Mouse (Mus musculus): ENCODE results near the gene Tspan14.

The Tspan14 gene

DNA sequence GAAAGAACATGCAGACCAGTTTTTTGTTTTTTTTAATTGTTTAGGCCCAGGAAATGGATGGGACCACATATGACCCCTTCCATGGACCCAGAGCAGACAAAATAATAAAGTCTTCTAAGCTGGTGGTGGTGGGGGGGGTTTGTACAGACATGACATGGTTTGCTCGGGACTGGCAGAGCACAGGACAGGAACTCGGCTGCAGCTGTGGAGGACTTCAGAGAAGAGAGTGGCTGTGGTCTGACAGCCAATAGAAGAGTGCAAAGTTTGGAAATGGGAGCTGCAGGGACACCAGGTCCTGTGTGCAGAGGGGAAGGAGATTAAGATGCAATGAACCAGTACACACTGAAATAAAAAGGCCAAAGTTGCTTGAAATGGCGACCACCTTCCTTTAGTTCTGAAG, 7.0 kb downstream of the Tspan14 start:
- TF ChIP-seq CTCF (conservative IDR thresholded peaks at IDR 0.05; ENCODE audit: low read length): no peak
- no peak for TF ChIP-seq NANOG (IDR thresholded peaks at IDR 0.05; ENCODE audit: borderline replicate concordance, low read length)
- TF ChIP-seq POU5F1 (IDR thresholded peaks at IDR 0.05; ENCODE audit: borderline replicate concordance, low read length): no peak
- Histone ChIP-seq H3K9me3 (ENCODE audit: low read length) (no peaks in the 10 kb centered on the region), H3K27me3 (ENCODE audit: insufficient read depth, low read length) (no peaks in the 10 kb centered on the region), H3K36me3 (ENCODE audit: insufficient read depth, low read length) (no peaks in the 10 kb centered on the region), H3K4me3 (replicated peaks; ENCODE audit: low read length) (peak overlapping the region; percentile 73), H3K4me1 (replicated peaks; ENCODE audit: low read depth, low read length) (peaks cover 89% of the 10 kb centered on the region)

DNA sequence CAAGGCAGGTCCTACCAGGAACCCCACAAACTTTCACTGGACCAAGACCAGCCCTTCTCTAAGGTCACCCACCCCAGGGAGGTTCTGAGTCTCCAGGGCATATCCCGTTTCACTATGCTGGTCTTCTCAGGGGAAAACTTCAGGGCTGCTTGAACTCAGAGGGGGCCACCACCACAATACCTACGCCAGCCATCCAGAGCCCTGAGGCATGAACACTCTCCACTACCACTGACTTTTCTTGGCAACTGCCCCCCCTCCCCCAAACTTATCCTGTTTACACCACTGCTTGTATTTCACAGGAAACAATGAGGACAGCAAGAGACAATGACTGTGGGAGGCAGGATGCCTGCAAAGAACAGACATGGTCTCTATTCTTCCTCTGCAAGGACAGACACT, 7.6 kb downstream of the Tspan14 start:
- Histone ChIP-seq H3K4me1 (replicated peaks; ENCODE audit: low read depth, low read length) (peaks cover 89% of the 10 kb centered on the region), H3K9me3 (ENCODE audit: low read length) (no peaks in the 10 kb centered on the region), H3K27me3 (ENCODE audit: insufficient read depth, low read length) (no peaks in the 10 kb centered on the region), H3K4me3 (replicated peaks; ENCODE audit: low read length) (peak overlapping the region; percentile 73), H3K36me3 (ENCODE audit: insufficient read depth, low read length) (no peaks in the 10 kb centered on the region)
- no peak for TF ChIP-seq NANOG (IDR thresholded peaks at IDR 0.05; ENCODE audit: borderline replicate concordance, low read length)
- no peak for TF ChIP-seq CTCF (conservative IDR thresholded peaks at IDR 0.05; ENCODE audit: low read length)
- no peak for TF ChIP-seq POU5F1 (IDR thresholded peaks at IDR 0.05; ENCODE audit: borderline replicate concordance, low read length)

DNA sequence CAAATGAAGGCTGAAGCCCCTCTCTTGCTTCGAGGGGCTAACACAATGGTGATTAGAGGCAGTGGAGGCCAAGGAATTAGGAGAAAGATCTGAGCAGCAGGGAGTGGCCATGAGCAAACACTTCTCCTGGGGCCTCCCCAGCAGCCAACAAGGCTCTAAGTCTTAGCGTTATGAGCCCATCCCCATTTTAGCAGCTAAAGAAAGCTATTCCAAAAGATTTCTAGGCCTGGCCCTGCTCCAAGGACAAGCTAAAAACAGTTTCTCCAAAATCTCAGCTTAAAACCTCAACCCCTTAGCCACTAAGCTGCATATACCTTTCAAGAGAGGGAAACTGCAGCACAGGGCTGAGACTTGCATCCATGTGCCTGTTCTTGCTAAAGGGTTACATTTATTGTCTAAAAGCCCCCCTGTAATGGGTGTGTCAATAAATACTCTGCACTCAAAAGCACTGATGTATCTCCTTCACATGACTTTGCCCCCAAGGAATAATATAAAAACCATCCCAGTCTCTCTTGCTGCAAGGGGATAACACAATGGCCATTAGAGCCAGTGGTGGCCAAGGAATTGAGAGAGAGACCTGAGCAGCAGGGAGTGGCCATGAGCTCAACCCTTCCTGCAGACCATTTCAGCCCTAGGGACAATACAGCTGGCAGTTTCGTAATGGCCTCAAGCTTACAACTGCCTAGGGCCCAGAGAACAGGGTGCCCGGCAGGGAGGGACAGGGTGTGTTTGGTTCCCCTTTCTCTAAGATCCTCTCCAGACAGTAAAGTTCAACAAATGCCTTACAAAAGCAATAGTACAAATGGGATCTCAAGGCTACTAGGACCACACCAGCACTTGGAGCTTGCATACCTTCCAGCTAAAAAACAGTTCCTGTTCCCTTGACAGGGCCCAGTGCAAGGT, 8.3 kb downstream of the Tspan14 start:
- no peaks in the 10 kb centered on the region for H3K36me3 ChIP-seq (ENCODE audit: insufficient read depth, low read length)
- TF ChIP-seq NANOG (IDR thresholded peaks at IDR 0.05; ENCODE audit: borderline replicate concordance, low read length) (no peak), CTCF (conservative IDR thresholded peaks at IDR 0.05; ENCODE audit: low read length) (no peak), POU5F1 (IDR thresholded peaks at IDR 0.05; ENCODE audit: borderline replicate concordance, low read length) (no peak)
- no peaks in the 10 kb centered on the region for H3K27me3 ChIP-seq (ENCODE audit: insufficient read depth, low read length)
- H3K9me3 ChIP-seq (ENCODE audit: low read length): no peaks in the 10 kb centered on the region
- H3K4me3 ChIP-seq (replicated peaks; ENCODE audit: low read length): peak overlapping the region; percentile 73
- peaks cover 89% of the 10 kb centered on the region for H3K4me1 ChIP-seq (replicated peaks; ENCODE audit: low read depth, low read length)

DNA sequence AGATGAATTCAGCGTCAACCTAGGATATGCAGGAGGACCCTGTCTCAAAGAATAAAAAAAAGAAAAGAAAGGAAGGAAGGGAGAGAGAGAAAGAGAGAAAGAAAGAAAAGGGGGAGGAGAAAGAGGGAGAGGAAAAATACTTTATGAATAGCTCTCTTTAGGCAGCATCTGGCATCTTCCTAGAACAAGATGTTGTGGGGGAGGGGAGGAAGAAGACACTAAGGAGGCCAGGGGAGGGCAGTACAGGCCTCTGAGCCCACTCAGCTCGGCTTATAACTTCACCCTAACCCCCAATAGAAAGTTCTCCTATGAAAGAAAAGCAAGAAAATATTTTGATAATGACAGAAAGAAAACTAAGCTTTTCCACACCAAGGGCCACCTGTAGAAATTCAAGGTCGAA, 9.0 kb downstream of the Tspan14 start:
- H3K4me3 ChIP-seq (replicated peaks; ENCODE audit: low read length): peak overlapping the region; percentile 73
- H3K36me3 ChIP-seq (ENCODE audit: insufficient read depth, low read length): no peaks in the 10 kb centered on the region
- no peaks in the 10 kb centered on the region for H3K27me3 ChIP-seq (ENCODE audit: insufficient read depth, low read length)
- TF ChIP-seq POU5F1 (IDR thresholded peaks at IDR 0.05; ENCODE audit: borderline replicate concordance, low read length) (no peak), CTCF (conservative IDR thresholded peaks at IDR 0.05; ENCODE audit: low read length) (no peak)
- H3K4me1 ChIP-seq (replicated peaks; ENCODE audit: low read depth, low read length): peaks cover 89% of the 10 kb centered on the region
- no peaks in the 10 kb centered on the region for H3K9me3 ChIP-seq (ENCODE audit: low read length)

- H3K4me1 ChIP-seq (replicated peaks; ENCODE audit: low read depth, low read length): peaks cover 89% of the 10 kb centered on the region
- H3K4me3 ChIP-seq (replicated peaks; ENCODE audit: low read length): peak overlapping the region; percentile 73
- TF ChIP-seq NANOG (IDR thresholded peaks at IDR 0.05; ENCODE audit: borderline replicate concordance, low read length): no peak
- no peak for TF ChIP-seq POU5F1 (IDR thresholded peaks at IDR 0.05; ENCODE audit: borderline replicate concordance, low read length)
- no peak for TF ChIP-seq CTCF (conservative IDR thresholded peaks at IDR 0.05; ENCODE audit: low read length)
- H3K9me3 ChIP-seq (ENCODE audit: low read length): no peaks in the 10 kb centered on the region
- no peaks in the 10 kb centered on the region for H3K27me3 ChIP-seq (ENCODE audit: insufficient read depth, low read length)
- no peaks in the 10 kb centered on the region for H3K36me3 ChIP-seq (ENCODE audit: insufficient read depth, low read length)
These were observed 10.1 kb downstream of the Tspan14 start for GRCm38 (mm10) chr14:40956252-40957146.

DNA sequence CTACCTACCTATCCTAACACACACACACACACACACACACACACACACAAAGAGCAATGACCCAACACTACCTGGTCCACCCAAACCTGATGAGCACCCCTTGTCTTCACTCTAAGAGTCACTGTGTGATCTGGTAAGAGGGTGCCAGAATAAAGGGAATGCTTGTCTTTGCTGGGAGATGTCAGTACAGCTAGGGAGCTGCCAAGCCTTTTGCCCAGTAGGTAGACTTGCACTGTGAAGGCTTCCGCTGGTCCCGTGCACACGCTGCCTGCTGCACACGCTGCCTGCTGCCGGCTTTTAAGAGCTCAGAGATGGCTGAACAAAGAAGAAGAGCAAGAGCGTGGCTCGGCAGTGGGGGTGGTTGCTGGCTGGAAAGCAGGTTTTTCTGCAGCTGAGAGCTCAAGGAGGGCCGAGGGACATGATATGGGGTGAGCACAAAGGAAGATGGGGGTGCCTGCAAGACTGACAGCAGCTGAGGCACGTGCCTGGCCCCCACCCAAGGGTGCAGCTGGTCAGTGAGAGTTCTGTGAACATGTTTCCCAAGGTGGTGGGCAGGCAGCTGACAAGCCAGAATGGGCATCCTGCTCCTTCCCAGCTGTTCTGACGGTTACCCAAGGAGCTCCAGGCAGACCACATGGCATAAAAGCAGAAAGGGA, 10.9 kb downstream of the Tspan14 start:
- Histone ChIP-seq H3K4me1 (replicated peaks; ENCODE audit: low read depth, low read length) (peaks cover 97% of the 10 kb centered on the region), H3K36me3 (ENCODE audit: insufficient read depth, low read length) (no peaks in the 10 kb centered on the region), H3K4me3 (replicated peaks; ENCODE audit: low read length) (peak overlapping the region; percentile 73), H3K27me3 (ENCODE audit: insufficient read depth, low read length) (no peaks in the 10 kb centered on the region), H3K9me3 (ENCODE audit: low read length) (no peaks in the 10 kb centered on the region)
- TF ChIP-seq CTCF (conservative IDR thresholded peaks at IDR 0.05; ENCODE audit: low read length) (no peak), POU5F1 (IDR thresholded peaks at IDR 0.05; ENCODE audit: borderline replicate concordance, low read length) (no peak), NANOG (IDR thresholded peaks at IDR 0.05; ENCODE audit: borderline replicate concordance, low read length) (no peak)

DNA sequence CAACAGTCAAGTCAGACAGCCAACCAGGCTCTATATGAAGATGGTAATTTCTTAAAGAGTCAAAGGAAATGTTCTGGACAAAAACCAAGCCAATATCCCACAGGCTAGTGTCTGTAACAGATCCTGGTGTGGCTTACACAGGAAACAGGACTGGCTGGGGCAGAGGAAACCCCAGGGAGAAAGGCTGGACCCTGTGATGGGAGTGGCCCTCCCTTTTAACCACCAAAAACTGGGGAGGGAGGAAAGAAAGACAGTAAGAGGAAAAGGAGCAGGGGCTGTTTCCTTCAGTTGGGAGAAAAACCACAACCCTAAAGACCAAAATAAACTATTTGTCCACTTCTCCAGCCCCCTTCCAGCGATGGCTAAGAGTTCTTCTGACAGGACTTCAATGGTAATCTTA, 11.5 kb downstream of the Tspan14 start:
- Histone ChIP-seq H3K9me3 (ENCODE audit: low read length) (no peaks in the 10 kb centered on the region), H3K27me3 (ENCODE audit: insufficient read depth, low read length) (no peaks in the 10 kb centered on the region), H3K36me3 (ENCODE audit: insufficient read depth, low read length) (no peaks in the 10 kb centered on the region), H3K4me1 (replicated peaks; ENCODE audit: low read depth, low read length) (peaks cover 98% of the 10 kb centered on the region), H3K4me3 (replicated peaks; ENCODE audit: low read length) (peak overlapping the region; percentile 73)
- TF ChIP-seq POU5F1 (IDR thresholded peaks at IDR 0.05; ENCODE audit: borderline replicate concordance, low read length) (no peak), CTCF (conservative IDR thresholded peaks at IDR 0.05; ENCODE audit: low read length) (no peak), NANOG (IDR thresholded peaks at IDR 0.05; ENCODE audit: borderline replicate concordance, low read length) (no peak)

DNA sequence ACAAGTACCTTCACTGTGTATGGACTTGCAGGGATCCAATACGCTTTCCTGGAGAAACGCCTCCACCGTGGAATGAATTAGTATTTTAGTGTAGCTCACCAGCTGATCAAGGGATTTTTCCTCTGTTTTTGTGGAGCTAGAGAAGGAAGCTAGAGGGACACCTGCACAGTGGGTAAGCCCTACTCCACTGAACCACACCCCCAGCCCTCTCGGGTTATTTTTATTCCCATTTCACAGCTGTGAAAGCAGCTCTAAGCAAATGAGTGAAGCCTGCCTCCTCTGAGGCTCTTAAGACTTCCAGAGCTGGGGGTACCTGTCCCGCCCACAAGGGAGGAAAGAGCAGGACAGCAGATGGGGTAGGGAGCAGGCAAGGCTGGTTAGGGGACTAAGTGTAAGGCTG, 13.2 kb downstream of the Tspan14 start:
- H3K27me3 ChIP-seq (ENCODE audit: insufficient read depth, low read length): no peaks in the 10 kb centered on the region
- TF ChIP-seq CTCF (conservative IDR thresholded peaks at IDR 0.05; ENCODE audit: low read length): no peak
- no peak for TF ChIP-seq NANOG (IDR thresholded peaks at IDR 0.05; ENCODE audit: borderline replicate concordance, low read length)
- no peak for TF ChIP-seq POU5F1 (IDR thresholded peaks at IDR 0.05; ENCODE audit: borderline replicate concordance, low read length)
- H3K9me3 ChIP-seq (ENCODE audit: low read length): no peaks in the 10 kb centered on the region
- peaks cover 7% of the 10 kb centered on the region for H3K36me3 ChIP-seq (ENCODE audit: insufficient read depth, low read length)
- H3K4me1 ChIP-seq (replicated peaks; ENCODE audit: low read depth, low read length): peaks cover 98% of the 10 kb centered on the region
- H3K4me3 ChIP-seq (replicated peaks; ENCODE audit: low read length): 0 out of 2 replicates have a peak overlapping the region, but pooled peaks have one; percentile 8
